Mouse (Mus musculus) G1E (cell line): ENCODE results near the gene Ndufb8.

Source experiments
- CTCF ChIP-seq: IDR thresholded peaks from 2 replicates; pipeline ENCODE4 v1.5.1; 2012; ENCODE audit warnings: low read depth, low read length, inconsistent platforms, mixed read lengths
- POLR2AphosphoS5 ChIP-seq: IDR thresholded peaks from 2 replicates; pipeline ENCODE4 v1.6.1; 2012; ENCODE audit warnings: low read depth, low read length, inconsistent platforms; ENCODE audit not compliant: insufficient replicate concordance
- TAL1 ChIP-seq: conservative IDR thresholded peaks from 2 replicates; pipeline ENCODE4 v1.6.1; 2012; ENCODE audit warnings: low read depth, low read length, inconsistent platforms, mixed read lengths

- TF ChIP-seq TAL1 (no peak), CTCF (no peak), POLR2AphosphoS5 (no peak)
These were observed 2.5 kb downstream of the Ndufb8 start, which contains the start of gene Gm20538 for GRCm38 (mm10) chr19:44552731-44553130.
